Mouse (Mus musculus) forebrain, embryonic 11.5 days (tissue): ENCODE data around the gene Pagr1a. TPM values are rescaled to one million over a fixed set of nuclear protein-coding genes. Genes with fewer than 3 reads are reported as not detected.

Source experiments
- ATAC-seq: fragments of 200-750 bp; cut with Nextera tagmentation; replicated peaks from 2 replicates; pipeline ENCODE4 v1.8.0; 2017; ENCODE audit warnings: moderate TSS enrichment; ENCODE audit not compliant: low FRiP score
- DNase-seq: peaks from one replicate; pipeline ENCODE4 v3.0.0-alpha.2; 2017; ENCODE audit warnings: low spot score
- H3K27ac ChIP-seq: fragments of 300-500 bp; sonication (generic); 2 replicates; pipeline ENCODE4 v1.5.1; 2014; ENCODE audit warnings: low read depth, low read length
- H3K27me3 ChIP-seq: fragments of 300-500 bp; sonication (generic); 2 replicates; pipeline ENCODE4 v1.6.1; 2014; ENCODE audit warnings: mild to moderate bottlenecking, low read length, mixed read lengths; ENCODE audit not compliant: control insufficient read depth, insufficient read depth
- H3K36me3 ChIP-seq: fragments of 300-500 bp; sonication (generic); 2 replicates; pipeline ENCODE4 v1.6.1; 2014; ENCODE audit warnings: mild to moderate bottlenecking, low read length, moderate library complexity, mixed read lengths; ENCODE audit not compliant: control insufficient read depth, insufficient read depth
- H3K4me1 ChIP-seq: fragments of 300-500 bp; sonication (generic); replicated peaks from 2 replicates; pipeline ENCODE4 v1.6.1; 2014; ENCODE audit warnings: low read length, mixed read lengths; ENCODE audit not compliant: control insufficient read depth, insufficient read depth
- H3K4me2 ChIP-seq: fragments of 300-500 bp; sonication (generic); 2 replicates; pipeline ENCODE4 v1.6.1; 2014; ENCODE audit warnings: low read depth, mild to moderate bottlenecking, low read length, moderate library complexity, mixed read lengths; ENCODE audit not compliant: severe bottlenecking
- H3K4me3 ChIP-seq: fragments of 300-500 bp; sonication (generic); 2 replicates; pipeline ENCODE4 v1.5.1; 2014; ENCODE audit warnings: low read depth, low read length
- H3K9ac ChIP-seq: fragments of 300-500 bp; sonication (generic); 2 replicates; pipeline ENCODE4 v1.6.1; 2014; ENCODE audit warnings: low read length
- H3K9me3 ChIP-seq: fragments of 300-500 bp; sonication (generic); 2 replicates; pipeline ENCODE4 v1.6.1; 2016; ENCODE audit warnings: low read length, mixed read lengths; ENCODE audit not compliant: control insufficient read depth
- WGBS: fragments of 180-500 bp; shearing (Covaris S2); extraction: QIAGEN DNeasy Blood & Tissue Kit; methylation state at CpG from one replicate; pipeline ENCODE4 v1.1.7; 2014; 5-methylcytosine and 5-hydroxymethylcytosine counted together
- polyA plus RNA-seq: library from polyadenylated mRNA; unstranded; fragments of >200 nt; fragmentation: Nextera tagmentation; extraction: Ambion mirVana; gene quantifications from 2 replicates; pipeline ENCODE4 v1.2.1, GENCODE M21; 2014

Pagr1a gene
- polyA plus RNA-seq, 1 experiment from 2014 or later, result 72.4 TPM

- 86% methylated on average over 4 of the region's 4 CpGs for WGBS
- no peak for ATAC-seq
These were observed 20.7 kb downstream of the Pagr1a start for GRCm38 (mm10) chr7:126996449-126996848.

GRCm38 (mm10) chr7:126988816-126989215 lies 28.3 kb downstream of the Pagr1a start:
- Histone ChIP-seq H3K9me3 (no peaks in the 10 kb centered on the region), H3K4me3 (no peak overlapping the region), H3K4me2 (no peak overlapping the region), H3K27me3 (no peaks in the 10 kb centered on the region), H3K36me3 (no peaks in the 10 kb centered on the region), H3K4me1 (no peaks in the 10 kb centered on the region), H3K9ac (no peak overlapping the region), H3K27ac (no peak overlapping the region)
- WGBS, result 68% methylated on average over 8 of the region's 8 CpGs
- no peak for DNase-seq
- ATAC-seq, result no peak

More at GRCm38 (mm10) chr7:126996449-126996848, 20.7 kb downstream of the Pagr1a start:
- no peaks in the 10 kb centered on the region for H3K4me1 ChIP-seq
- no peak for DNase-seq
- H3K36me3 ChIP-seq, result no peaks in the 10 kb centered on the region
- H3K27me3 ChIP-seq, result no peaks in the 10 kb centered on the region
- H3K27ac ChIP-seq, result no peak overlapping the region
- H3K4me2 ChIP-seq, result no peak overlapping the region
- H3K9ac ChIP-seq, result no peak overlapping the region
- H3K4me3 ChIP-seq, result no peak overlapping the region
- H3K9me3 ChIP-seq, result no peaks in the 10 kb centered on the region

DNA sequence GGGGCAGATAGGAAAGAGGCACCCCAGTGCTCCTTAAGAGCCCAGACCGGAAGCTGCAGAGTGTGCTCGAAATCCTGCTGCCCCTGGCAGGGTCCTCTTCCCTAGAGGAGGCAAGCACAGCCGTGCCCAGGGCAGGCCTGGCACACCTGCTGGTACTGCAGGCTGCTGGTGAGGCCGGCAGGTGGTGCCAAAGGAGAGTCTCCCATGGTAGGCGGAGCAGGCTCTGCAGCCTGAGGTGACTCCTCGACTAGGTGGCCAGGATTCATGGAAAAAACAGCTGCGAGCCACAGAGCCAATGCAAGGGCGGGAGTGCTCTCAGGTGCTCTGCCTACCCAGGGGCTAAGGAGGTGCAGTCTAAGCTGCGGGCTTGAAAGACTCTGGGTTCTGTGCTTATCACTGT lies 30.8 kb downstream of the Pagr1a start:
- no peak overlapping the region for H3K4me3 ChIP-seq
- WGBS, result 47% methylated on average over 9 of the region's 9 CpGs
- DNase-seq, result no peak
- no peaks in the 10 kb centered on the region for H3K4me1 ChIP-seq
- H3K27ac ChIP-seq, result no peak overlapping the region
- no peaks in the 10 kb centered on the region for H3K36me3 ChIP-seq
- H3K9ac ChIP-seq, result no peak overlapping the region
- no peak for ATAC-seq
- no peaks in the 10 kb centered on the region for H3K9me3 ChIP-seq
- H3K27me3 ChIP-seq, result no peaks in the 10 kb centered on the region
- H3K4me2 ChIP-seq, result no peak overlapping the region

DNA sequence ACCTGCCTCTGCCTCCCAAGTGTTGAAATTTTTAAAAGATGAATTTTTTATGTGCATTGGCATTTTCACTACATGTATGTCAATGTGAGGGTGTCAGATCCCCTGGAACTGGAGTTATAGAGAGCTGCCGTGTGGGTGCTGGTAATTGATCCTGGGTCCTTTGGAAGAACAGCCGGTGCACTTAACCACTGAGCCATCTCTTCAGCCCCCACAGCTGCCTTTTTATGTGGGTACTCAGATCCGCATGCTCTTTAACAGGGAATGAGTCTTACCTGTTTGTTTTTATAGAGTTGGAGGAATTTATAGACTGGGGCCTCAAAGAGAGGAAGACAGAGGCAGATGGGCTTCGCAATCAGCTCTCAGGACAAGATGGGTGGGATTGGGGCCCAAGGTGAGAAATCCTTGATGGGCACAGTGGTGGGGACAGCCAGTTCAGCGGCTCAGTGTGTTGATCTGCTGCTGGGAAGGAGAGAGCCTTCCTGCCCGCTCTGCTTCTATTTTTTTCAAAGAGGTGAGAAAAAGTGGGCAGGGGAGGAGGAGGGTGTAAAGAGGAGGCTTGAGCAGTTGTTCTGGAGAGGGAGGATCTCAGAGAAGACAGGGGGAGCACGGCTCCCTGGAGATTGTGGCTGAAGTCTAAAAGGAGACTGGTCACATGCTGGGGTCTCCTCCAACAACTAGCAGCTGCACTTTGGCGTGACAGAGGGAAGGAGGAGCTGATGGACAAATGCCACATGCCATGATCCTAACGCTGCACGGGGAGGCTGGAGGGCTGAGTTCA lies 32.3 kb downstream of the Pagr1a start:
- H3K4me2 ChIP-seq, result no peak overlapping the region
- WGBS, result 72% methylated on average over 10 of the region's 10 CpGs
- no peak for ATAC-seq
- H3K36me3 ChIP-seq, result no peaks in the 10 kb centered on the region; the same call in 1 of the 2 replicates
- no peak overlapping the region for H3K27ac ChIP-seq
- no peak for DNase-seq
- H3K9ac ChIP-seq, result no peak overlapping the region
- no peaks in the 10 kb centered on the region for H3K27me3 ChIP-seq
- H3K9me3 ChIP-seq, result no peaks in the 10 kb centered on the region
- no peak overlapping the region for H3K4me3 ChIP-seq
- no peaks in the 10 kb centered on the region for H3K4me1 ChIP-seq

DNA sequence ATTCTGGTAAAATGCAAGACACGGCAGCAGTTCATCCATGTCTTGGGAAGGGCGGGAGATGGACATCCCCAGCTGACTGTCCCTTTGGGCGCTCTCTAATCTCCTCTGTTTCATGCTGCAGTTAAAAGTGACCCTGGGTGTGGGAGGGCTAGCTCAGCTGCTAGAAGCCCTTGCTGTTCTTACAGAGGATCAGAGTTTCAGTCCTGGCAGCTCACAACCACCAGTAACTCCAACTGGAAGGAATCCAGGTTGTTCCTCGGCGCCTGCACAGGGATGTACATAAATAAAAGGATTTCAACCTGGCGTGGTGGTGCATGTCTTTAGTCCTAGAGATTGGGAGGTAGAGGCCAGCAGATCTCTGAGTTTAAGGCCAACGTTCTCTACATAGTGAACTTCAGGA lies 34.0 kb downstream of the Pagr1a start:
- ATAC-seq, result no peak

DNA sequence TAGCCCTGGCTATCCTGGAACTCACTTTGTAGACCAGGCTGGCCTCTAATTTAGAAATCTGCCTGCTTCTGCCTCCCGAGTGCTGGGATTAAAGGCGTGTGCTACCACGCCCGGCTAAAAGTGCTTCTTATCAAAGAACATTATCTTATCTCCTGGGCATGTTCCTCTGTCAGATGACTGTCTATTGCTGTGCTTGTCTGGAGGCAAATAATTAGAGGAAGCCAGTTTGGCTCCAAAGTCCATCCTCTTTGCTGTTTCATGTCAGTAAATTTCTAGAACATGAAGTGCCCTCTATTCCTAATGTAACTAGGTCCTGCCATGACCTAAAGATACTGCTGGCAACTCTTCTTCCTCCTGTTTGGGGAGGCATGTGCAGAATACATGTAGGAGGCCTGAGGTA lies 35.1 kb downstream of the Pagr1a start:
- H3K27ac ChIP-seq, result no peak overlapping the region
- WGBS, result 86% methylated on average over 4 of the region's 4 CpGs
- no peak overlapping the region for H3K9ac ChIP-seq
- DNase-seq (no peak), ATAC-seq (no peak)
- no peaks in the 10 kb centered on the region for H3K9me3 ChIP-seq
- no peak overlapping the region for H3K4me2 ChIP-seq
- H3K4me1 ChIP-seq, result peaks cover 3% of the 10 kb centered on the region; the same call in 1 of the 2 replicates
- no peaks in the 10 kb centered on the region; the same call in 1 of the 2 replicates for H3K36me3 ChIP-seq
- H3K4me3 ChIP-seq, result no peak overlapping the region
- no peaks in the 10 kb centered on the region for H3K27me3 ChIP-seq

More for the DNA sequence above, 34.0 kb downstream of the Pagr1a start:
- H3K4me3 ChIP-seq, result no peak overlapping the region
- H3K4me2 ChIP-seq, result no peak overlapping the region
- no peak for DNase-seq
- no peak overlapping the region for H3K27ac ChIP-seq
- no peaks in the 10 kb centered on the region for H3K4me1 ChIP-seq
- no peaks in the 10 kb centered on the region for H3K9me3 ChIP-seq
- no peak overlapping the region for H3K9ac ChIP-seq
- no peaks in the 10 kb centered on the region; the same call in 1 of the 2 replicates for H3K36me3 ChIP-seq
- H3K27me3 ChIP-seq, result no peaks in the 10 kb centered on the region
- 89% methylated on average over 7 of the region's 7 CpGs for WGBS

GRCm38 (mm10) chr7:126981601-126982000 lies 35.6 kb downstream of the Pagr1a start:
- Histone ChIP-seq H3K27ac (no peak overlapping the region), H3K4me1 (peaks cover 4% of the 10 kb centered on the region; the same call in 1 of the 2 replicates), H3K4me2 (no peak overlapping the region), H3K36me3 (no peaks in the 10 kb centered on the region; the same call in 1 of the 2 replicates), H3K4me3 (no peak overlapping the region), H3K9ac (no peak overlapping the region), H3K9me3 (no peaks in the 10 kb centered on the region), H3K27me3 (no peaks in the 10 kb centered on the region)
- DNase-seq, result no peak
- WGBS, result 80% methylated on average over 2 of the region's 2 CpGs
- no peak for ATAC-seq

GRCm38 (mm10) chr7:126978841-126979240 lies 38.3 kb downstream of the Pagr1a start:
- no peaks in the 10 kb centered on the region for H3K9me3 ChIP-seq
- WGBS, result 93% methylated on average over 6 of the region's 6 CpGs
- no peaks in the 10 kb centered on the region; the same call in 1 of the 2 replicates for H3K36me3 ChIP-seq
- H3K4me1 ChIP-seq, result peaks cover 6% of the 10 kb centered on the region; the same call in 1 of the 2 replicates
- H3K4me3 ChIP-seq, result no peak overlapping the region
- no peak overlapping the region for H3K9ac ChIP-seq
- DNase-seq (no peak), ATAC-seq (no peak)
- no peaks in the 10 kb centered on the region for H3K27me3 ChIP-seq
- H3K27ac ChIP-seq, result no peak overlapping the region
- no peak overlapping the region for H3K4me2 ChIP-seq
